Mouse (Mus musculus) cerebellum, adult 9-10 months (tissue): ENCODE measurements around the gene Fopnl.

Experiments
- DNase-seq: peaks from one replicate; pipeline ENCODE4 v3.0.0; 2022

Gene Fopnl

GRCm38 (mm10) chr16:14304791-14305190 is 12.4 kb downstream of the Fopnl start:
- no peak for DNase-seq

- no peak for DNase-seq
These were observed 13.5 kb downstream of the Fopnl start for GRCm38 (mm10) chr16:14303676-14304075.

- DNase-seq, result no peak
These were observed 14.1 kb downstream of the Fopnl start for GRCm38 (mm10) chr16:14303148-14303547.

- no peak for DNase-seq
These were observed 18.7 kb downstream of the Fopnl start for GRCm38 (mm10) chr16:14298461-14298860.

- DNase-seq, result no peak
These were observed 19.5 kb downstream of the Fopnl start for GRCm38 (mm10) chr16:14297746-14298145.

GRCm38 (mm10) chr16:14297137-14297536 is 20.1 kb downstream of the Fopnl start:
- DNase-seq, result no peak

GRCm38 (mm10) chr16:14296544-14297124 is 20.6 kb downstream of the Fopnl start:
- no peak for DNase-seq

GRCm38 (mm10) chr16:14295291-14295690 is 21.9 kb downstream of the Fopnl start:
- no peak for DNase-seq

- DNase-seq, result no peak
These were observed 24.7 kb downstream of the Fopnl start for GRCm38 (mm10) chr16:14292205-14293199.

GRCm38 (mm10) chr16:14291223-14291622 is 26.0 kb downstream of the Fopnl start, which contains the start of gene Myh11:
TSS of gene Myh11 (minus strand) at chr16:14291372.
- DNase-seq, result no peak

GRCm38 (mm10) chr16:14272374-14272965 is 44.7 kb downstream of the Fopnl start:
- no peak for DNase-seq

GRCm38 (mm10) chr16:14265203-14265920 is 51.8 kb downstream of the Fopnl start:
- DNase-seq, result no peak

- DNase-seq, result no peak
These were observed 52.7 kb downstream of the Fopnl start for GRCm38 (mm10) chr16:14264504-14264903.

GRCm38 (mm10) chr16:14263241-14263640 is 54.0 kb downstream of the Fopnl start:
- DNase-seq, result no peak

- no peak for DNase-seq
These were observed 54.8 kb downstream of the Fopnl start for GRCm38 (mm10) chr16:14262410-14262809.

- no peak for DNase-seq
These were observed 58.3 kb downstream of the Fopnl start for GRCm38 (mm10) chr16:14258856-14259255.

- no peak for DNase-seq
These were observed 63.6 kb downstream of the Fopnl start for GRCm38 (mm10) chr16:14253586-14253985.

- DNase-seq, result no peak
These were observed 64.3 kb downstream of the Fopnl start for GRCm38 (mm10) chr16:14252877-14253276.

- DNase-seq, result no peak
These were observed 67.3 kb downstream of the Fopnl start for GRCm38 (mm10) chr16:14249913-14250312.
